In genomic region chr5:148342061-148342741, GRCm38 (mm10) we compare ENCODE assay signal across 8 mouse cellular contexts. TPM values are rescaled to one million over a fixed set of nuclear protein-coding genes. Genes with fewer than 3 reads are reported as not detected.
DNase-seq lines count a peak whose midpoint lies in the region; ATAC-seq lines count a peak whose summit lies in the region.

No protein-coding gene starts in this region.

- H3K4me2 ChIP-seq in forebrain, embryonic 12.5 days, result peak overlapping the region; percentile 38
- H3K4me2 ChIP-seq in hindbrain, embryonic 13.5 days, result peak overlapping the region; percentile 44

- peak; percentile 63 for ATAC-seq in forebrain, embryonic 12.5 days (ENCODE audit: low FRiP score)
- ATAC-seq in hindbrain, embryonic 13.5 days (ENCODE audit: low FRiP score), result peak; percentile 70
- peak; percentile 90 for ATAC-seq in megakaryocyte progenitor cell, adult 5-6 weeks (replicated peaks; ENCODE audit: poor library complexity)

- H3K27me3 ChIP-seq in forebrain, embryonic 12.5 days, result no peaks in the 10 kb centered on the region
- H3K27me3 ChIP-seq in hindbrain, embryonic 13.5 days, result no peaks in the 10 kb centered on the region

- peaks cover 8% of the 10 kb centered on the region; the same call in 1 of the 2 replicates for H3K36me3 ChIP-seq in forebrain, embryonic 12.5 days (replicated peaks)
- H3K36me3 ChIP-seq in hindbrain, embryonic 13.5 days, result 0 out of 2 replicates have a peak, but pooled peaks cover 3% of the 10 kb centered on the region

- H3K9ac ChIP-seq in forebrain, embryonic 12.5 days, result no peak overlapping the region; the same call in 1 of the 2 replicates
- H3K9ac ChIP-seq in hindbrain, embryonic 13.5 days, result peak overlapping the region; percentile 55

- intact Hi-C loops in left cerebral cortex, postnatal 14 days (cut with DNase I), result no loop called here

- DNase-seq in spleen, postnatal 36 days (ENCODE audit: low spot score in 2 of 2), result peak; percentile 11 to 18
- DNase-seq in spleen, postnatal 14 days (ENCODE audit: low spot score in 2 of 2), result no peak
- peak; percentile 22 to 49 for DNase-seq in left cerebral cortex, postnatal 14 days (ENCODE audit: low spot score in 2 of 2)
- peak; percentile 69 for DNase-seq in telencephalon, adult 2 months (ENCODE audit: low read depth, low spot score)
- no peak for DNase-seq in cerebellum, adult 8-10 months

- H3K4me3 ChIP-seq in forebrain, embryonic 12.5 days (replicated peaks), result peak overlapping the region; percentile 7; the same call in 1 of the 2 replicates
- H3K4me3 ChIP-seq in hindbrain, embryonic 13.5 days, result peak overlapping the region; percentile 16; the same call in 1 of the 2 replicates

- peak overlapping the region; percentile 68 for H3K27ac ChIP-seq in forebrain, embryonic 12.5 days
- H3K27ac ChIP-seq in hindbrain, embryonic 13.5 days, result peak overlapping the region; percentile 75

- no peaks in the 10 kb centered on the region for H3K9me3 ChIP-seq in forebrain, embryonic 12.5 days
- H3K9me3 ChIP-seq in hindbrain, embryonic 13.5 days, result no peaks in the 10 kb centered on the region

- H3K4me1 ChIP-seq in forebrain, embryonic 12.5 days, result peaks cover 8% of the 10 kb centered on the region
- H3K4me1 ChIP-seq in hindbrain, embryonic 13.5 days (replicated peaks), result peaks cover 13% of the 10 kb centered on the region

- WGBS in forebrain, embryonic 12.5 days, result 42% methylated on average over 26 of the region's 26 CpGs
- WGBS in hindbrain, embryonic 13.5 days, result 42% methylated on average over 26 of the region's 26 CpGs

RNA-seq across cellular contexts. Expression of gene Slc7a1, which starts 57.5 kb away (rescaled TPM):
- 18.4 and 23.3 TPM in 2 replicates for polyA plus RNA-seq in forebrain, embryonic 12.5 days (2016; fragmentation: Nextera tagmentation; extraction: Ambion mirVana)
- 29.6 and 31.3 TPM in 2 replicates for polyA plus RNA-seq in hindbrain, embryonic 13.5 days (2015; fragmentation: Nextera tagmentation; extraction: Ambion mirVana)
- 10 to 100 TPM; 47.9 to 50.6 TPM for total RNA-seq in left cerebral cortex, postnatal 14 days (2021)
- total RNA-seq in megakaryocyte progenitor cell, adult 5-6 weeks (2015), result 36.0 and 37.7 TPM in 2 replicates
- 14.9 and 15.3 TPM in 2 replicates for total RNA-seq in megakaryocyte progenitor cell, adult 5-6 weeks (2017)

Comparison
In these comparisons a context has a peak if more than half of its experiments do, and no peak if none do; other contexts are left out.
1. DNase-seq: peak in spleen, postnatal 36 days (2 of 2), left cerebral cortex, postnatal 14 days (2 of 2) and telencephalon, adult 2 months (single experiment); none in spleen, postnatal 14 days (0 of 2) and cerebellum, adult 8-10 months (single experiment).
2. Peak in every context shown above with its lines, with median percentiles within 50 percentile points of each other: ATAC-seq.